Mouse (Mus musculus) gastrocnemius, postnatal 36 days (tissue): ENCODE measurements around the gene Pdcd1lg2. TPM values are rescaled to one million over a fixed set of nuclear protein-coding genes. Genes with fewer than 3 reads are reported as not detected.

Source experiments
- DNase-seq, 2 experiments: peaks; one replicate each; pipeline ENCODE4 v3.0.0; 2022
- intact Hi-C: fragments of 180-260 bp; cut with DNase I; formaldehyde crosslinking; loops from one replicate; pipeline ENCODE4 v1.15.1; 2025
- total RNA-seq, 2 experiments: library from RNA; stranded (reverse); gene quantifications; 2 replicates each; pipeline ENCODE4 v1.2.3; 2021

The Pdcd1lg2 gene
- total RNA-seq, 2 experiments from 2014 or later = not detected

DNA sequence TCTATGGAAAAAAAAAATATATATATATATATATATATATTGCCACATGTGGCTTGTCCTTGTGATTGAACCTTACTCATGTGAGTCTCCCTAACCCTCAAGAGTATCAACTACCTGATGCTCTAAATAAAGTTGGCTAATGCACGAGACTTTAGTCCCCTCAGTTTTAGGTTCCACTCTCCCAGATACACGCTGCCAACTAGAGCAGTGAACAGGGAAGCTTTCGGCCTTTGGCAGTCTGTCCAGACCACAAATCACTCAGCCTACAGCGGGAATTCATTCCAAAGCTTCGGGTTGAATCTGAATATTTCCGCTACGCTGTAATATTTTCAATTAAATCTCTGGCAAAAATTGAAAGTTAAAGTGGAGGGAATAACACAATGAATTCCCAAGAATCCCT lies 107.7 kb downstream of the Pdcd1lg2 start:
- no peak for DNase-seq
- intact Hi-C loops = no loop called here

DNA sequence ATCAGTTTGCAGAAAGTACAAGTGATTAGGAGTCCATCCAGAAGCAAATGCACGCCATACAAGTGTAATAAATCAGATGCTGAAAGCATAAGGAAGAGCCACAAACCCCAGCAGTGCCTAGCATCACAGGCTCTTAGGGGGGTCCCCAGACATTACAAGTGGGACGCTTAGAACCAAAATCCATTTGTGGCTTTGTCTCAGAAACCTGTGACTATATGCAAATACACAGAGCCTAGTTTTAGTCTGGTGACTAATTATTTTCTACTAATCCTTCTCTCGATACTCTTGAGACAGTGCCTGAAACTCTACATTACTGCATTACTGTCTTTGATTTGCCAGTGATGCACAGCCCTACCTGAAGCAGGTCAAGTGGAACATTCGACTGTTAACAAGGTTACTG lies 108.2 kb downstream of the Pdcd1lg2 start:
- no peak for DNase-seq
- intact Hi-C loops = no loop called here

Other genes with a start within 250 kb of the Pdcd1lg2 start
- gene Jak2, start 159.1 kb upstream of the Pdcd1lg2 start, total RNA-seq = 10 to 100 TPM; 29.5 to 30.6 TPM
- gene Insl6, start 85.6 kb upstream of the Pdcd1lg2 start, total RNA-seq = not detected
- not detected for gene Rln1, start 76.2 kb upstream of the Pdcd1lg2 start, total RNA-seq
- gene Plgrkt, start 43.5 kb upstream of the Pdcd1lg2 start, total RNA-seq = 10 to 100 TPM; 15.5 to 17.4 TPM
- under 1 TPM; 0.52 to 0.61 TPM for gene Cd274, start 43.5 kb upstream of the Pdcd1lg2 start, total RNA-seq
- gene Ric1, start 111.4 kb downstream of the Pdcd1lg2 start, total RNA-seq = 10 to 100 TPM; 22.9 to 23.2 TPM
- 1 to 10 TPM; 6.4 to 6.6 TPM for gene Ermp1, start 237.5 kb downstream of the Pdcd1lg2 start, total RNA-seq